Mouse (Mus musculus): ENCODE data around the gene Pmvk. TPM values are rescaled to one million over a fixed set of nuclear protein-coding genes. Genes with fewer than 3 reads are reported as not detected.

Gene Pmvk
- total RNA-seq, 2 experiments from 2014 or later, result 30.1 to 30.3 TPM

- no peak for TF ChIP-seq CTCF (conservative IDR thresholded peaks at IDR 0.05)
- Histone ChIP-seq H3K27ac (peak overlapping the region; percentile 68), H3K4me3 (no peak overlapping the region)
- no peak for DNase-seq (ENCODE audit: low spot score in 2 of 2)
Measured at GRCm38 (mm10) chr3:89434532-89434931, 19.8 kb upstream of the Pmvk start.

GRCm38 (mm10) chr3:89435041-89435440 is 19.3 kb upstream of the Pmvk start:
- DNase-seq (ENCODE audit: low spot score in 2 of 2), result no peak
- TF ChIP-seq CTCF (conservative IDR thresholded peaks at IDR 0.05), result no peak
- peak overlapping the region; percentile 68 for H3K27ac ChIP-seq
- no peak overlapping the region for H3K4me3 ChIP-seq

GRCm38 (mm10) chr3:89436176-89437113 is 17.9 kb upstream of the Pmvk start, which contains the start of gene Pbxip1:
TSS of gene Pbxip1 (plus strand) at chr3:89436706.
- Histone ChIP-seq H3K27ac (peak within 1 kb of the TSS; percentile 88), H3K4me3 (peak within 1 kb of the TSS; percentile 47)
- TF ChIP-seq CTCF (conservative IDR thresholded peaks at IDR 0.05), result no peak
- DNase-seq (ENCODE audit: low spot score in 2 of 2), result no peak

- no peak for TF ChIP-seq CTCF (conservative IDR thresholded peaks at IDR 0.05)
- H3K27ac ChIP-seq, result peak overlapping the region; percentile 88
- DNase-seq (ENCODE audit: low spot score in 2 of 2), result peak; percentile 30 to 66
Measured at GRCm38 (mm10) chr3:89437269-89437668, 17.1 kb upstream of the Pmvk start.

GRCm38 (mm10) chr3:89440691-89441090 is 13.7 kb upstream of the Pmvk start:
- Histone ChIP-seq H3K27ac (no peak overlapping the region), H3K4me3 (no peak overlapping the region)
- no peak for TF ChIP-seq CTCF (conservative IDR thresholded peaks at IDR 0.05)
- DNase-seq (ENCODE audit: low spot score in 2 of 2), result no peak

More at GRCm38 (mm10) chr3:89437269-89437668, 17.1 kb upstream of the Pmvk start:
- H3K4me3 ChIP-seq, result peak overlapping the region; percentile 47

GRCm38 (mm10) chr3:89448720-89449537 is 5.4 kb upstream of the Pmvk start:
- Histone ChIP-seq H3K27ac (no peak overlapping the region), H3K4me3 (no peak overlapping the region)
- DNase-seq (ENCODE audit: low spot score in 2 of 2), result no peak
- TF ChIP-seq CTCF (conservative IDR thresholded peaks at IDR 0.05), result no peak

- TF ChIP-seq CTCF (conservative IDR thresholded peaks at IDR 0.05), result peak; percentile 92
- DNase-seq (ENCODE audit: low spot score in 2 of 2), result peak; percentile 75 to 76
Measured at GRCm38 (mm10) chr3:89449541-89449940, 4.8 kb upstream of the Pmvk start.

GRCm38 (mm10) chr3:89451916-89452315 is 2.4 kb upstream of the Pmvk start:
- Histone ChIP-seq H3K27ac (no peak overlapping the region), H3K4me3 (no peak overlapping the region)
- no peak for TF ChIP-seq CTCF (conservative IDR thresholded peaks at IDR 0.05)
- no peak for DNase-seq (ENCODE audit: low spot score in 2 of 2)

More at GRCm38 (mm10) chr3:89449541-89449940, 4.8 kb upstream of the Pmvk start:
- no peak overlapping the region for H3K27ac ChIP-seq
- H3K4me3 ChIP-seq, result no peak overlapping the region

- no peak for DNase-seq (ENCODE audit: low spot score in 2 of 2)
- Histone ChIP-seq H3K27ac (no peak overlapping the region), H3K4me3 (no peak overlapping the region)
- no peak for TF ChIP-seq CTCF (conservative IDR thresholded peaks at IDR 0.05)
Measured at GRCm38 (mm10) chr3:89455786-89456285, 1.5 kb downstream of the Pmvk start.

- H3K27ac ChIP-seq, result no peak overlapping the region
- TF ChIP-seq CTCF (conservative IDR thresholded peaks at IDR 0.05), result peak; percentile 72
- no peak overlapping the region for H3K4me3 ChIP-seq
- DNase-seq (ENCODE audit: low spot score in 2 of 2), result peak; percentile 43 to 70
Measured at GRCm38 (mm10) chr3:89456726-89457665, 2.7 kb downstream of the Pmvk start.

- DNase-seq (ENCODE audit: low spot score in 2 of 2), result no peak
- peak overlapping the region; percentile 94 for H3K27ac ChIP-seq
- peak overlapping the region; percentile 62 for H3K4me3 ChIP-seq
- no peak for TF ChIP-seq CTCF (conservative IDR thresholded peaks at IDR 0.05)
Measured at GRCm38 (mm10) chr3:89458372-89458964, 4.1 kb downstream of the Pmvk start.

All from layer of hippocampus, adult 2 months (tissue).